Mouse (Mus musculus) G1E (cell line): ENCODE measurements at regions not wholly inside any gene's neighbourhood (a gene's known extent, or its start where the extent isn't known, plus 50 kb on each side); places are given as distances from the start of the nearest gene placed in this dataset.

ENCODE experiments used
- ATAC-seq: 2 replicates; pipeline ENCODE4 v1.8.0; 2016; ENCODE audit warnings: mild to moderate bottlenecking; ENCODE audit not compliant: insufficient number of reproducible peaks, poor library complexity, low FRiP score, severe bottlenecking; ENCODE audit errors: extremely low read depth
- DNase-seq: peaks from one replicate; pipeline ENCODE4 v3.0.0; 2012; ENCODE audit warnings: low spot score
- H3K27me3 ChIP-seq: 2 replicates; pipeline ENCODE4 v1.6.1; 2012; ENCODE audit warnings: mild to moderate bottlenecking, low read length, inconsistent platforms; ENCODE audit not compliant: insufficient read depth
- H3K36me3 ChIP-seq: replicated peaks from 2 replicates; pipeline ENCODE3; 2012; ENCODE audit warnings: mild to moderate bottlenecking, inconsistent platforms
- H3K4me1 ChIP-seq: 2 replicates; pipeline ENCODE4 v1.6.1; 2012; ENCODE audit warnings: low read depth, low read length, inconsistent platforms, mixed read lengths; ENCODE audit not compliant: insufficient read depth
- H3K4me3 ChIP-seq: 2 replicates; pipeline ENCODE4 v1.5.1; 2012; ENCODE audit warnings: low read depth, mild to moderate bottlenecking, inconsistent platforms, low read length, moderate library complexity, mixed read lengths
- H3K9me3 ChIP-seq: replicated peaks from 2 replicates; pipeline ENCODE4 v1.6.1; 2012; ENCODE audit warnings: inconsistent platforms
- CTCF ChIP-seq: IDR thresholded peaks from 2 replicates; pipeline ENCODE4 v1.5.1; 2012; ENCODE audit warnings: low read depth, low read length, inconsistent platforms, mixed read lengths
- GATA1 ChIP-seq: IDR thresholded peaks from 2 replicates; pipeline ENCODE4 v1.6.1; 2012; ENCODE audit warnings: borderline replicate concordance, low read length, inconsistent platforms, mixed read lengths
- GATA2 ChIP-seq: IDR thresholded peaks from 2 replicates; pipeline ENCODE4 v1.6.1; 2012; ENCODE audit warnings: low read depth, low read length, inconsistent platforms, borderline replicate concordance
- POLR2AphosphoS5 ChIP-seq: IDR thresholded peaks from 2 replicates; pipeline ENCODE4 v1.6.1; 2012; ENCODE audit warnings: low read depth, low read length, inconsistent platforms; ENCODE audit not compliant: insufficient replicate concordance
- TAL1 ChIP-seq: conservative IDR thresholded peaks from 2 replicates; pipeline ENCODE4 v1.6.1; 2012; ENCODE audit warnings: low read depth, low read length, inconsistent platforms, mixed read lengths

- no peak for ATAC-seq
- Histone ChIP-seq H3K4me3 (no peak overlapping the region), H3K4me1 (no peaks in the 10 kb centered on the region), H3K36me3 (no peaks in the 10 kb centered on the region), H3K27me3 (no peaks in the 10 kb centered on the region), H3K9me3 (no peaks in the 10 kb centered on the region)
- DNase-seq: no peak
- no peak for TF ChIP-seq POLR2AphosphoS5
- no peak for TF ChIP-seq GATA1
- TF ChIP-seq GATA2: no peak
Observed at GRCm38 (mm10) chr14:36316418-36317111, 221.8 kb downstream of the 4930474N05Rik start.

- H3K27me3 ChIP-seq: no peaks in the 10 kb centered on the region
- no peak for DNase-seq
- no peak overlapping the region for H3K4me3 ChIP-seq
- no peak for ATAC-seq
- no peaks in the 10 kb centered on the region for H3K9me3 ChIP-seq
- no peaks in the 10 kb centered on the region for H3K4me1 ChIP-seq
- no peaks in the 10 kb centered on the region for H3K36me3 ChIP-seq
- TF ChIP-seq GATA2 (no peak), POLR2AphosphoS5 (no peak), TAL1 (no peak), GATA1 (no peak), CTCF (no peak)
Observed at GRCm38 (mm10) chr14:36328258-36328891, 233.7 kb downstream of the 4930474N05Rik start.

GRCm38 (mm10) chr14:36340832-36341231, 246.1 kb downstream of the 4930474N05Rik start:
- no peak overlapping the region for H3K4me3 ChIP-seq
- DNase-seq: no peak
- no peaks in the 10 kb centered on the region for H3K9me3 ChIP-seq
- no peaks in the 10 kb centered on the region for H3K27me3 ChIP-seq
- TF ChIP-seq GATA2 (no peak), GATA1 (no peak), CTCF (no peak), TAL1 (no peak), POLR2AphosphoS5 (no peak)
- H3K36me3 ChIP-seq: no peaks in the 10 kb centered on the region
- H3K4me1 ChIP-seq: no peaks in the 10 kb centered on the region
- ATAC-seq: no peak
